Mouse (Mus musculus) fibroblast of lung, adult 2 months (primary cell): Measurements from ENCODE around the gene Parp9.
A peak's percentile ranks its signal among the peaks of the same experiment; 100 is the strongest.
"Not testable (repeated sequence)": the region's sequence is repeated elsewhere in the genome, so short reads cannot be mapped to it uniquely, and the experiment has no call there.

Source experiments
- DNase-seq: peaks from one replicate; pipeline ENCODE4 v3.0.0-alpha.2; 2011; ENCODE audit warnings: low read depth

The Parp9 gene

DNA sequence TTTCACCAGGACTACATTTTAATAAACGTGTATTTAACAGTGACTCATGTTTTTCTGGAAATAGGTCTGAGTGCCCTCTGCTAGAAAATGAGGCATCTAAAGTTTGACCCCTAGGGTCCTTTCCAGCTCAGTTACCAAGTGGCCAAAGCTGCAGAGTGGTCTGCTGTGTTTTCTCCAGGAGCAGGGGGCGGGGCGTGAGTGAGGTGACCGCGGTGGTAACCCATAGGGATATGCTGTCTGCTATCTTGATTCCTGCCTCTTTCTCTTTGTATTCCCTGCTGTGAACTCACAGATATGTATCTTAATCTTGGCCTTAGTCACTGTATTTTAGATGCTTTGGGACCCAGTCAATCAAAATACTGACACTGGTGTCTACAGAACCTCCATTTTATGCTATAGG, 13.9 kb upstream of the Parp9 start:
- no peak for DNase-seq

DNA sequence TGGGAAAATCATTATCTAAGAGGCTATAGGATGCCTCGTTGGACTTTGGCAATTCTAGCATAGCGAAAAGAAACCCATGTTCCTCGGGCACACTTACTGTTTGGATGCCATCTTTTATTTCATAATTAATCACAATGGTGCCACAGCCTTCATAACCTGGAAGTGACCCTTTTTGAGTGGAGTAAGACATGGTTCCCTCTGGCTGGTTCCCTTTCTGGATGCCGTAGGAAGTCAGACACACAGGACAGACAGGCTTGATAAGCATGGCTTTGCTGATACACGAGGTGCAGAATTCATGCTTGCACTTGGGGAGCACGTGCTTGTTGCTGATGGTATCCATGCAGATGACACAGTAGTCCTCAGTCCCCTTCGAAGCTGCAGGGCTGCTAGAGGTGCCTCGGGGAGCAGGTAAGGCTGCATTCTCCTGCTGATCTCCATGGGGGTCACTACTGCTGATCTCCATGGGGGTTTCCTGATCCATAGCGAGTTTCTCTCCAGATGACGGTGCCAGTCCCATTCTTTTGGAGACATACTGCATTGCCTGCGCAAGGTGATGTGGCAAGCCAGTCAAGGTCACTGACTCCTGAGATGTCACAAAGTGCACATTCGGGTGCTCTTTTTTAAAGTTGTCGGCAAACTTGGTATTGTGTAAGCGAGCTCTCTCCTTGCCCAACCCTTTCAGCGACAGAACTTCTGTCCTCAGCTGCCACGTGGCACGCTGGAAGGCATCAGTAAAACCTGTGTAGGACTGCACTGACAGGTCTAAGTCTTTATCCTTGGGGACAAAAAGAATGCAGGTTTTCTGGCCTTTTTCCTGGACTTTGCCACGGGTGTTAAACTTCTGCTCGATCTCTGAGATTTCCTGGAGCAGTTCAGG, 5.9 kb upstream of the Parp9 start:
- no peak for DNase-seq

DNA sequence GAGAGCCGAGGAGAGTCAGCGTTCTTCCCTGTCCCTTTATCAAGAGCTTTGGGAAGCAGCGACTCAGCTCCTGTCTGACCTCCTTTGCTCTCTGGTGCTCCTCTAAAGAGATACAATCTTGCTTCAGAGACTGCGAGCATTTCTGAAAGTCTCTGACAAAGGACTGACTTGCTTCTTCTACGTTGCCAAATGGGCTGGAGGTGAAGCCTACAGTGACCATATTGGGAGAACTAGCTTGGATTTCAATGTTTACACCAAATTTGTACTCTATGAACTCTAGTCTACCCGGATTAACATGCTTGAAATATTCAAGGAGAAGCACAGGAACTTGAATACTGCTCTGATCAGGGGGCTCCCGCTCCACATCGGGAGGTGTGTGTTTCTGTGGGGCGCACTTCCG, 5.1 kb upstream of the Parp9 start:
- DNase-seq: no peak

DNA sequence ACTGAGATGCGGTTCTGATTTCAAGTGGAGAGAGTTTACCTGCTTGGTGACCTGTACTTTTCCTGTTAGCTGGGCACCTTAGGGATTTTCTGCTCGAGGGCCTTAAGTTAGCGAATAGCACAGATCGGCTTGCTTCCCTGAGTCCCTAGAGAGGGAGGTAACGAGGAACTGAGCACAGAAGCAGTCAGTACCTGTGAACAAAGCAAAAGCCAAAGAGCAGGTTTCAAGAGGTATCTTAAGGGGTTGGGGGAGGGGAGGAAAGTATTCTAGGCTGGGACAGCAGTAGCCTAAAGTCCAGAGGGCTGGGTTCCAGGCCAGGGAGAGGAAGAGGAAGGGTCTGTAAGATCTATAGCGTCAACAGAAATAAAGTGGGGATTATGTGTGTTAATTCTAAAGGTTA, 991 bp downstream of the Parp9 start:
- no peak for DNase-seq

DNA sequence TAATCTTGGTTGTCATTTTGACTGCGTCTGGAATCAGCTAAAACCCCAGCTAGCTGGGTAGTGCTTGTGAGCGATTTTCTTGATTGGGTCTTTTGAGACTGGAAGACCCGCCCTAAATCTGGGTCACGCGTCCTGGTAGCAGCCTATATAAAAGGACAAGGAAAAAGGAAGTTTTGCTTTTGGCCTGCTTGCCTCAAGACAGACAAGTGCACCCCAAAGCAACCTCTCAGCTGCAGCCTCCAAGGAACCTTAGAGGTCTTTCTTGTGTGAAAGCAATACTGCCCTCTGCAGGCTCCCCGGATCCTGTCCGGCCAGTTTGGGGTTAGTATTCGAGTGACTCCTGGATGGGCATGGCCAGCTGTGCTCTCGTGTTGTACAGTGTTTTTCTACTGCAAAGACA, 1.4 kb downstream of the Parp9 start:
- DNase-seq: peak; percentile 77

DNA sequence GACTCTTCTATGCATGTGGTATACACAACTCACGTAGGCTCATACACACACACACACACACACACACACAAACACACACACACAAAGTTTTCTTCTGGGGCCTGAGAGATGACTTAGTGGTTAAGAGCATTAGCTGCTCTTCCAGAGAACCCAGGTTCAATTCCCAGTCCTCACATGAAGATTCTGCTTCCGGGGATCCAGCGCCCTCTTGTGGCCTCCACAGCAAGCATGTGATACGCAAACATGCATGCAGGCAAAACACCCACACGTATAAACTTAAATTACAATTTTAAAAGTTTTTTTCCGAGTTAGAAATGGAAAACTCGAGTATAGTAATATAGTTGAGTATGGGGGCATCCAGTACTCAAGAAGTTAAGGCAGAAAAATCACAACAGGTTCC, 3.1 kb downstream of the Parp9 start:
- no peak for DNase-seq

DNA sequence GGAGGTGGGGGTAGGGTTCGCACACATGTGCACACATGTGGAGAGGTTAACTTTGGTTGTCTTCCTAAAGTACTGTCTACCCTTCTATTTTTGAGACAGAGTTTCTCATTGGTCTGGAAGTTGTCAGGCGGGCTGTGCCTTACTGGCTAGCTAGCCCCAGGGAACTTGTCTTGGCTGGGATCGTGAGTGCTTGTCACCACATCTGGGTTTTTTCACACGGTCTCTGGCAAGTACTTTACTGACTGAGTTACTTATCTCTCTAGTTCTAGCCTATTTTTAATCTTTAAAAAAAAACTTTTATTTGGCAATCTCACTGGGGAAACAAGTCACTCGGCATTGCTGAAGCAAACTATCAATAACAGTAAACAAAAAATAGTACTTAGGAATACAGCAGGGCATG, 11.0 kb downstream of the Parp9 start:
- DNase-seq: no peak

DNA sequence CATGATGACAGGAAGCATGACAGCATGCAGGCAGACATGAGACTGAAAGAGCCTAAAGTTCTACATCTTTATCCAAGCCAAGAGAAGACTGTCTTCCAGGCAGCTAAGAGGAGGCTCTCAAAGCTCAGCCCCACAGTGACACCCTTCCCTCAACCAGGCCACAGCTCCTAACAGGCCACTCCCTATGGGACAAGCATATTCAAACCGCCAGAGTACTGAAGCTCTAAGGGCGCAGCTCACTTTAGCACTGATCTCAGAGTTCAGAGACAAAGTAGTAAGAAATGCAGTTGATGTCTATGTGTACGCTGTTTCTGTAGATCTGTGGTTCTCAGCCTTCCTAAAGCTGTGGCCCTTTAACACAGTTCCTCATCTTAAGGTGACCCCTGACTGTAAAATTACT, 12.9 kb downstream of the Parp9 start:
- DNase-seq: no peak

DNA sequence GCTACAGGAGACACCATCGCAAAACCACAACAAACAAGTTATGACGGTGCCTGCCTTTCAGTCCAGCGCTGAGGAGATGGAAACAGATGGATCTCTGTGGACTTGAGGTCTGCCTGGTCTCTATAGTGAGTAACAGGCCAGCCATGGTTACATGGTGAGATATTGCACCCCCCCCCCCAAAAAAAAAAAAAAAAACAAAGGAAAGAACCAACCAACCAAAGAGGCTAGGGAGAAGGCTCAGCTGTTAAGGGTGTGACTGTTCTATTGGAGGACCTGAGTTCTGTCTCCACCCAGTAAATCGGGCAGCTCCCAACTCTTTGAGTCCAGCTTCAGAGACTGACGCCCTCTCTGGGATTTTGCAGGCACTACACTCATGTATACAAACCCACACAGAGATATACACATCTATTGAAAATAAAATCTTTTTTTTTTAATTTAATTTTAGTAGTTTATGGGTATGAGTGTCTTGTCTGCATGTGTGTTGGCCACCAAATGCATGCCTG, 14.4 kb downstream of the Parp9 start:
- no peak for DNase-seq

DNA sequence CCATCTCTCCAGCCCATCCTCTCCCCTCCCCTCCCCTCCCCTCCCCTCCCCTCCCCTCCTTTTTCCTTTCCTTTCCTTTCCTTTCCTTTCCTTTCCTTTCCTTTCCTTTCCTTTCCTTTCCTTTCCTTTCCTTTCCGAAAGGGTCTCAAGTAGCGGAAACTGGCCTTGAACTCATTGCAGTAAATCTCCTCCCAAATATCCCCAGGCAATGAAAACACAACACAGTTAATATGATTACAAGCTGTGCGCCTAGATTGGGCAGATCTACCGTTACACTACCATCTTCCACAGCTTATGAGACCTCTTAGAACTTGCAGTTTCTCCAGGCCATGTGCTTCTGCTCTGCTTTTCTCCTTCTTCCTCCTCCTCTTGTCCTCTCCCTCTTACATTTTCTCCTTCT, 27.7 kb downstream of the Parp9 start:
- DNase-seq: not testable (repeated sequence)

DNA sequence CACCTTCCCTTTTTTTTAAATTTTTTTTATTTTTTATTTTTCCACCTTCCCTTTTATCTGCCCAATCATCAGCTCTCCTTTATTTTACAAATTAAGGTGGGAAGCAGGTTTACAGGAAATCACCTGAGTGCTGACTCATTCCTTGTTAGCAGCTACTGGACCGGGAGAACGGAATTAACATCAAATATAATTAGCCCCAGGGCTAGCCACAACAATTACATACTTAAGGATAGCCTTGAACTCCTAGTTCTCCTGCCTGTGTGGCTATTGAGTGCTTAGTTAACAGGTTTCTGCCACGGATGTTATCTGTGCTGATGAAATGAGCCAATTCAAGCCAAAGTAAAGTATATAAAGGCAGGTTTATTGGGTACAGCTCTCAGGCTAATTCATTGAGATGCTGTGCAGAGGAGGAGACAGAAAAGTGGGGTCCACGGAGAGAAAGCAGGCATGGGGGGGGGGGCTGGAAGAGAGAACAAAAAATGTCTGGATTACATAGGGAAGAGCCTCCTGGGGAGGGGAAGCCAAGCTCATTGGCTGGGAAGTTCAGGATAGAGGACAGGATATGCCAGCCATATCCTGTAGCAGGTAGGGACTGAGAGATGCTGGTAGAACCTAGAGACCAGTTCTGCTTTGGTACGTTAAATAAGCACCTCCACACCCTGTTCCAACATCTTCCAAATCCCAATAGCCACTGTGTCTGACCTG, 28.3 kb downstream of the Parp9 start:
- no peak for DNase-seq

DNA sequence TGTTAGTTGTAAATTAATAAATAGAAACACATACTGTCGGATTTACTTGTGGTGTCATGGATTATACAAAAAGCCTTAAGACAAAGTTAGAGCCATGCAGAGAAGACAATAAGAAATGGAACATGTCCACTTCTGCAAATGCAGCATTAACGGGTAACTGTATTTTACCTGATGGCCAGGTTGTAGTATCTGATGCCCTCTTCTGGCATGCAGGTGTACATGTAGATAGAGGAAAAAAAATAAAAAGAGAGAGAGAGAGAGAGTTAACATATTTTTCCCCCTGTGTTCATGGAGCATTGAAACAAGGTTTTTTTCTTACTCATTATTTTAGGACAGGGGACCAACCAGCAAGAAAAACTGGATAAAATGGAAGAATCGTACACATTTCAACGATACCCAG, 29.0 kb downstream of the Parp9 start:
- DNase-seq: no peak

DNA sequence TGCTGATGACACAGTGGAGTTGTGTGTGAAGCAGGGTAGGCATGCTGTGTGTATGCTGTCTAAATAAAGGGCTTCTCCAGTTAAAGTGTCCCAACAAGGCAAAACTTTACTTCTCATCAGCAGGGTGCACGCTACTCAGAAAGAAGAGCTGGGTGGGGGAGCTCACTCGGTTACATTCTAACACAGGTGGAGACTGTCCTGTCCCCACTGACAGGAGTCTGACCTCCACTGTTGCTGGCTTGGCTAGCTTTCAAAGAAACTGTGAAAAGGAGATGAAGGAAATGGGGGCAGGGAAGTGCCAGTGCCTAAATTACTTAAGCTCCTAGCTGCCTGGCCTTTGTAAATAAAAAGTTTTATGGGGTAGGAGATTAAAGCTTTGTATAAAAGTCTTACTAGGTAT, 29.9 kb downstream of the Parp9 start:
- DNase-seq: no peak

DNA sequence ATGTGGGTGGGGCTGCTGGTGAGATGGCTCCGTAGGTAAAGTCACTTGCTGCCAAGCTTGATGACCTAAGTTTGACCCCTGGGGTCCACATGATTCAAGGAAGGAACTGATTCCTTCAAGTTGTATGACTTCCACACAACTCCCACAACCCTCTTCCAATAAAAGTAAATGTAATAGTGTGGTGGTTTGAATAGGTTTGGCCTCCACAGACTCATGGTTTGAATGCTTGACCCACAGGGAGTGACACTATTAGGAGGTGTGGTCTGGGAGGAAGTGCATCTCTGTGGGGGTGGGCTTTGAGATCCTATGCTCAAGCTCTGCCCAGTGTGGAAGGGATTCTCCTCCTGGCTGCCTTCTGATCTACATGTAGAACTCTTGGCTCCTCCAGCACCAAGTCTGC, 35.8 kb downstream of the Parp9 start:
- no peak for DNase-seq

DNA sequence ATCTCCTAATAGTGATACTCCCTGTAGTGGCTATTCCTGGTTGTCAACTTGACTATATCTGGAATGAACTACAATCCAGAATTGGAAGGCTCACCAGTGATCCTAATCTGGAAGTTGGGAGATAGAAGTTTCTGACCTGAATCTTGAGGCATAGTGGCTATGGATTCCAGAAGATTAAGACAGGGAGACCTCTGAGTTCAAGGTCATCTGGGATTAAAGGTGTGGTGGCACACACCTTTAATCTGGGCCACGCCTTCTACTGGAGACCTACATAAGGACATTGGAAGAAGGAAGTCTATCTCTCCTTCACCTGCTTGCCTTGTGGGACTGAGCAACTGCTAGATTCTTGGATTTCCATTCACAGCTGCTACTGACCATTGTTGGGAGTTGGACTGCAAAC, 40.2 kb downstream of the Parp9 start, which contains the start of gene Kpna1:
Gene Kpna1, plus strand, starts transcription at position 301 of the 400 bp plus-strand sequence.
- not testable (repeated sequence) for DNase-seq

DNA sequence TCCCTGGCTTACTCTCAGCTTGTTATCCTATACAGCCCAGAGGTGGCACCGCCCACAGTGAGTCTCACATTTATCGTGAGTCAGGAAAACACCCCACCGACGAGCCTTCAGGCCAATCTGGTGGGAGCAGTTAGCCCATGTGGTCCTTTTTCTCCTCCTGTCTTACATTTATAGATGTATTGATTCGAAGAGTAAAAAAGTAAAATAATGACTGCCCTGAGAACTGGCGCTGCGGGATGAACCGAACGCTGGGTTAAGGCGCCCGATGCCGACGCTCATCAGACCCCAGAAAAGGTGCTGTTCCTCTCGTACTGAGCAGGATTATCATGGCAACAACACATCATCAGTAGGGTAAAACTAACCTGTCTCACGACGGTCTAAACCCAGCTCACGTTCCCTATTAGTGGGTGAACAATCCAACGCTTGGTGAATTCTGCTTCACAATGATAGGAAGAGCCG, 43.1 kb downstream of the Parp9 start:
- peak; percentile 99 for DNase-seq

DNA sequence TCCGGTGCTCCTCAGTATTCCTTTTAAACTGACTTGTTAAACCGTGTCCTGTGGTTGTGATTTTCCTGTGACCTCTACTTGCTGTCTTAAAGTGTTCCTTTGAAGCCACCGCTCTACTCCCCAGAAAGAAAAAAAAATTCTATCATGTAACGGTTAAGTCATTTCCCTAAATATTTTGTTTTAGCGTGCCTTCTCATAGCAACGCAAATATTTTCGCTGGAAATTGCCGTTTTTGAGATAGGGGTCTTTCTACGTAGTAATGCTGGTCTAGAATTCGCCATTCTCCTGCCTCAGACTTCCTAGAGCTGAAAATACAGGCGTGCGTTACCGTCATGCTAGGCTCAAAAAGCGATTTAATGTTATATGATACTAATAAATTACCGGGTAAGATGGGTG, 44.2 kb downstream of the Parp9 start:
- DNase-seq: no peak

DNA sequence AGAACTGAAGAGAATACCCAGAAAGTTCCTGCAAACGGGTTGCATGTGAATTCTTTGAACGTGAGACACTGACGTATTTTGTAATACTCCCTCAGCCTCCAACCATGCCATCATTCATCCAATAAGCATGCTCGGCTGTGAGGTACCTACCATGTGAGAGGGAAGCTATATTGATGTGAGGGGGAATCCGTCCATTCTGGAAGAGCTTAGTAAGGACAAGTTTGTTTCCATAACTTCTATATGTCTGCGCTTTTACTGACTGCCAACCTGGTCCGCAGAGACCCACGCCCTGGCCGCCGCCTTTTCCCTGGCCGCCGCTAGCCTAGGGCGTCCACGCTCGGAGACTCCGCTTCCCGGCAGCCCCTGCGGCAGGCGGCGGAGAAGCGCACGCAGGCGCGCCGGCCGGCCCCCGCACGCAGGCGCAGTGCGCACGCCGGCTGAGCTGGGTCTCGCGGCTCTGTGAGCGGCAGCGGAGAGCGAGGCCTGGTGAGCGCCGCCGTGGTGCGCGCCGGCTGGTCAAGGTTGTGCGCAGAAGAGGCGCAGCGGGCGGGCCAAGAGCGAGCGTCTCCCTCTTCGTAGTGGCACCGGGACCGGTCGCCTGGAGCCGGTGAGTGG, 44.7 kb downstream of the Parp9 start:
- peak; percentile 81 for DNase-seq

DNA sequence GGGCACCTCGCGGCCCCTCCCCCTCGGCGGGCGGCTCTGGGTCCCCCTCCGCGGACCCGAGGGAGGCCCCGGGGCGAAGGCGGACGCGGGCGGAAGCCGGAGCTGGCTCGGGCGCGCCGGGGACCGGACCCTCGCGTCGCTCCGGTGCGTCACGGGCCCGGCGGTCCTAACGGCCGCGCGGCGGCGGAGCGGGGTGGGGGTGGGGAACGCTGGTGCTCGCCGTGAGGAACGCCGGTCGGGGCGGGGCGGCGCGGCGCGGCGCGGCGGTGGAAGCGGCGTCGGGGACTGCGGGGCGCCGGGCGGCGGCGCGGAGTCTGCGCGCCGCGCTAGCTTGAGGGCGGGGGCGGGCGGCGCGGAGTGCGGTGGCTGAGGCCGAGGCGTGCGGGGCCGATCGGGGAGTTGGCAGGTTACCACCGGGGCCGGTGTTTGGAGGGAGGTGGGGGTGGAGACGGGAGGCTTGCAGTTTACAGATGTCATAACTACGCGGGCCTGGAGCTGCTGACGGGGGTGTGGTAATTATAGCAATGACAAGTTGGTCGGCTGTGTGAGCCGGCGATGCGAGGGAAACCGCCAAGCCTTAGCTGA, 45.3 kb downstream of the Parp9 start:
- DNase-seq: no peak

DNA sequence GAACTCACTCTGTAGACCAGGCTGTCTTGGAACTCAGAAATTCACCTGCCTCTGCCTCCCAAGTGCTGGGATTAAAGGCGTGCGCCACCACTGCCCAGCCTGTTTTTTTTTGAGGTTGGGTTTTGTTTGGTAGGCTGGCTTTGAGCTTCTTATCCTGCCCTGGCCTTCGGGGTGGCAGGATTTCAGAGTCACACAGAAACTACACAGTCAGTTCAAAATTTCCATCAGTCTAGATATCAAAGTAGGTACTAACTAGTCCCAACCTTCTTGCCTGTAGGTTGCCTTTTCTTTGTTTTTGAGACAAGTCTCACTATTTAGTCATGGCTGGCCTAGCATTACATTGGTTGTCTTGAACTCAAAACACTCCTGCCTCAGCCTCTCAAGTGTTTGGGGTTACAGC, 46.2 kb downstream of the Parp9 start:
- DNase-seq: no peak

DNA sequence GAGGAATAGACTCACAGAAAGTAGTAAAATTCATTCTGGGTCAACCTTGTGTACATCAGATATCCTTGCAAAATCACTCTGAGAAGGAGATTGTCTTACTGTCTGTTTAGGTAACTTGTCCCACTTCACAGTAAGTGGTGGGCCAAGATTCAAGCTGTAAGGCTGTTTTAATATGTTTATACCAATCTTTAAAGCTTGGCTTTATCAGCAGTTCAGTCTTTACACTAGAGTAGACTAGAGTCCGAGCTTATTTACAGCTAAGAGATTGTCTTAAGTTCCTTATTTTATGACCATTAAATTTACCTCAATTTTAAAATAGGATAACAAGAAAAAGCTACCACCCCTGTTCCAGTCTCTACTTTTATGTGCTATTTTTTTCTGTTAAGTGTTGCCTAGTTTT, 49.7 kb downstream of the Parp9 start:
- DNase-seq: no peak

DNA sequence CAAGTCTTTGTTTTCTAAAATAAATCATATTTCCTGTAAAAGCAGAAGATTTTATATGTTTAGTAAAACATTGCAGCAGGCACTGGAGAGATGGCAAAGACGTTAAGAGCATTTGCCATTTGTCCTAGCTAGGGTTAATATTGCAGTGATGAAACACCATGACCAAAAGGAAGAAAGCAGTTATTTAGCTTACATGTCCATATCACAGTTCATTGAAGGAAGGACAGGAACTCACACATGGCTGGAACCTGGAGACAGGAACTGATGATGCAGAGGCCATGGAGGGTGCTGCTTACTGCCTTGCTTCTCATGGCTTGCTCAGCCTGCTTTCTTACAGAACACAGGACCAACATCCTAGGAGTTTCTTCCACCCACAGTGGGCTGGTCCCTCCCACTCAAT, 54.1 kb downstream of the Parp9 start:
- no peak for DNase-seq
